Mouse (Mus musculus): ENCODE measurements around the gene Pafah1b3.

Gene Pafah1b3

GRCm38 (mm10) chr7:25305956-25306613 lies 8.3 kb upstream of the Pafah1b3 start, which contains the start of gene Tmem145:
Gene Tmem145, plus strand, starts transcription at chr7:25306106.
- in situ Hi-C loops (cut with MboI): no loop called here

GRCm38 (mm10) chr7:25305481-25305880 lies 7.7 kb upstream of the Pafah1b3 start:
- in situ Hi-C loops (cut with MboI): no loop called here

GRCm38 (mm10) chr7:25303685-25304006 lies 5.9 kb upstream of the Pafah1b3 start:
- in situ Hi-C loops (cut with MboI): no loop called here

- in situ Hi-C loops (cut with MboI): no loop called here
Measured at GRCm38 (mm10) chr7:25303003-25303684, 5.4 kb upstream of the Pafah1b3 start.

GRCm38 (mm10) chr7:25301063-25301462 lies 3.3 kb upstream of the Pafah1b3 start, which contains the start of gene Prr19:
Gene Prr19, plus strand, starts transcription at chr7:25301411.
- in situ Hi-C loops (cut with MboI): no loop called here

GRCm38 (mm10) chr7:25296945-25297453 lies 787 bp downstream of the Pafah1b3 start:
- in situ Hi-C loops (cut with MboI): no loop called here

GRCm38 (mm10) chr7:25294960-25295722 lies 2.6 kb downstream of the Pafah1b3 start:
- in situ Hi-C loops (cut with MboI): no loop called here

- in situ Hi-C loops (cut with MboI): no loop called here
Measured at GRCm38 (mm10) chr7:25294495-25294894, 3.3 kb downstream of the Pafah1b3 start.

- in situ Hi-C loops (cut with MboI): no loop called here
Measured at GRCm38 (mm10) chr7:25293191-25293739, 4.5 kb downstream of the Pafah1b3 start.

- in situ Hi-C loops (cut with MboI): no loop called here
Measured at GRCm38 (mm10) chr7:25292107-25292506, 5.7 kb downstream of the Pafah1b3 start.

GRCm38 (mm10) chr7:25290911-25291310 lies 6.9 kb downstream of the Pafah1b3 start:
- in situ Hi-C loops (cut with MboI): no loop called here

- in situ Hi-C loops (cut with MboI): no loop called here
Measured at GRCm38 (mm10) chr7:25290463-25290862, 7.3 kb downstream of the Pafah1b3 start.

GRCm38 (mm10) chr7:25289925-25290324 lies 7.9 kb downstream of the Pafah1b3 start:
- in situ Hi-C loops (cut with MboI): no loop called here

GRCm38 (mm10) chr7:25288721-25289120 lies 9.1 kb downstream of the Pafah1b3 start:
- in situ Hi-C loops (cut with MboI): no loop called here

- in situ Hi-C loops (cut with MboI): no loop called here
Measured at GRCm38 (mm10) chr7:25288011-25288410, 9.8 kb downstream of the Pafah1b3 start.

- in situ Hi-C loops (cut with MboI): no loop called here
Measured at GRCm38 (mm10) chr7:25286989-25287388, 10.8 kb downstream of the Pafah1b3 start.

GRCm38 (mm10) chr7:25285511-25286238 lies 12.1 kb downstream of the Pafah1b3 start:
- in situ Hi-C loops (cut with MboI): no loop called here

- in situ Hi-C loops (cut with MboI): no loop called here
Measured at GRCm38 (mm10) chr7:25284766-25285165, 13.0 kb downstream of the Pafah1b3 start.

GRCm38 (mm10) chr7:25284171-25284570 lies 13.6 kb downstream of the Pafah1b3 start:
- in situ Hi-C loops (cut with MboI): no loop called here

- in situ Hi-C loops (cut with MboI): no loop called here
Measured at GRCm38 (mm10) chr7:25283637-25284036, 14.1 kb downstream of the Pafah1b3 start.

GRCm38 (mm10) chr7:25282731-25283211 lies 15.0 kb downstream of the Pafah1b3 start:
- in situ Hi-C loops (cut with MboI): no loop called here
